Mouse (Mus musculus) kidney, postnatal 0 days (tissue): Measurements from ENCODE around the gene Supt5. TPM values are rescaled to one million over a fixed set of nuclear protein-coding genes. Genes with fewer than 3 reads are reported as not detected.
"Not testable (repeated sequence)": the region's sequence is repeated elsewhere in the genome, so short reads cannot be mapped to it uniquely, and the experiment has no call there.

Experiments used
- ATAC-seq: fragments of 200-750 bp; cut with Nextera tagmentation; replicated peaks from 2 replicates; pipeline ENCODE4 v1.8.0; 2017; ENCODE audit warnings: low read depth, moderate number of reproducible peaks, moderate TSS enrichment, moderate library complexity; ENCODE audit not compliant: low FRiP score
- DNase-seq: peaks from one replicate; pipeline ENCODE4 v3.0.0-alpha.2; 2016; ENCODE audit warnings: low spot score
- H3K27ac ChIP-seq: fragments of 300-500 bp; sonication (generic); 2 replicates; pipeline ENCODE4 v1.5.1; 2014; ENCODE audit warnings: mild to moderate bottlenecking
- H3K27me3 ChIP-seq: fragments of 300-500 bp; sonication (generic); 2 replicates; pipeline ENCODE4 v1.6.1; 2014; ENCODE audit warnings: low read length, mixed read lengths; ENCODE audit not compliant: insufficient read depth
- H3K36me3 ChIP-seq: fragments of 300-500 bp; sonication (generic); 2 replicates; pipeline ENCODE4 v1.6.1; 2014; ENCODE audit warnings: low read length, mixed read lengths; ENCODE audit not compliant: insufficient read depth
- H3K4me1 ChIP-seq: fragments of 300-500 bp; sonication (generic); replicated peaks from 2 replicates; pipeline ENCODE4 v1.6.1; 2014; ENCODE audit warnings: antibody characterized with exemption, low read length, mixed read lengths; ENCODE audit not compliant: insufficient read depth
- H3K4me2 ChIP-seq: fragments of 300-500 bp; sonication (generic); 2 replicates; pipeline ENCODE4 v1.6.1; 2014; ENCODE audit warnings: mild to moderate bottlenecking, low read length, moderate library complexity, mixed read lengths
- H3K4me3 ChIP-seq: fragments of 300-500 bp; sonication (generic); replicated peaks from 2 replicates; pipeline ENCODE4 v1.5.1; 2014; ENCODE audit warnings: low read depth, low read length
- H3K9ac ChIP-seq: fragments of 300-500 bp; sonication (generic); 2 replicates; pipeline ENCODE4 v1.6.1; 2014; ENCODE audit warnings: low read depth, low read length
- H3K9me3 ChIP-seq: fragments of 300-500 bp; sonication (generic); replicated peaks from 2 replicates; pipeline ENCODE4 v1.6.1; 2016; ENCODE audit warnings: low read length, inconsistent platforms, mixed read lengths
- CTCF ChIP-seq: IDR thresholded peaks from 2 replicates; pipeline ENCODE4 v1.5.1; 2016; ENCODE audit warnings: antibody characterized with exemption, low read depth, mild to moderate bottlenecking, moderate library complexity
- WGBS: fragments of 180-500 bp; shearing (Covaris S2); extraction: QIAGEN DNeasy Blood & Tissue Kit; methylation state at CpG from one replicate; pipeline ENCODE4 v1.1.7; 2014; 5-methylcytosine and 5-hydroxymethylcytosine counted together
- polyA plus RNA-seq: library from polyadenylated mRNA; unstranded; fragments of >200 nt; fragmentation: Nextera tagmentation; extraction: Ambion mirVana; gene quantifications from 2 replicates; pipeline ENCODE4 v1.2.1, GENCODE M21; 2015

Supt5 gene
- 53.4 and 59.8 TPM in 2 replicates for polyA plus RNA-seq

DNA sequence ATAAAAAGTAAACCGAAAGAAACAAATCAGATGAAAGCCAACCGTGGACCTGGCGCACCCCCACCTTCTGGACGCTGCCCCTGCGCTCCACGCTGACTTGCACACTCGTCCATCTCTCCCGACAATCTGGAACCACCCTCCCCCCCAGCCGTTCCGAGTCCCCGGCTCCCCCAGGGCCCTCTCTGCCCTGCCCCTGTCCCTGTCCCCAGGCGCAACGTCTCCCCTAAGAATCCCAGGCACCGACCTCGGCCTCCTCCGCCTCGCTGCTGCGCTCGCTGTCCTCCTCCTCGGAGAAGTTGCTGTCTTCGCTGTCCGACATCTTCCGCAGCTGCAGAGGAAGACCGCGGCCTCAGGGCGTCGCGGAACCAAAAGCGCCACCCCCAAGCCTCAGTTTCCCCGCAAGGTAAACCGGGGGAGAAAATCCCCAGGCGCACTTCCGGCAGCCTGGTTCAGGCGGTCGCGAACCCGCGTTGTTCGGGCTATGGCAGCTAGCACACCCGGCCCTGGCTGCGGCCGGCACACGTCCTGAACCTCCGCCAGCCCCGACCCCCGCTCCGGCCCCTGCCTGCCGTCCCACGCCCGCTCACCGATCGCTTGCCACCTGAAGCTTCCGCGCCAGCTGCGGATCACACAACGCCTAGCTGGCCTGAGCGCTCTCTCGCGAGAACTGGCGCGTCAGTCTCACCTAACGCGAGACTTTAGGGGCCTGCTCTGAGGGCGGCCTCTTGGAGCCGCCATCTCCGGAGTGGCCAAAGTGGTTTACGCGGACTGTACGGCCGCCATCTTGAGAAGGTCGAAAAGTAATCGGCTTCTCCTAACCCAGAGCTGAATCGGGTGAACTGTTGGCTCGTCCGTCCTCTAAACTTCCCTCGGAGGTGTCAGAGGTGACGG lies at the start of gene Supt5:
Gene Supt5, minus strand, starts transcription at position 639 of the 891 bp plus-strand sequence.
- ATAC-seq (peak; percentile 98), DNase-seq (peak; percentile 98)
- Histone ChIP-seq H3K36me3 (no peaks in the 10 kb centered on the region), H3K4me2 (peak within 1 kb of the TSS; percentile 64), H3K27ac (peak within 1 kb of the TSS; percentile 87), H3K9ac (peak within 1 kb of the TSS; percentile 94), H3K4me1 (0 out of 2 replicates have a peak, but pooled peaks cover 4% of the 10 kb centered on the region), H3K4me3 (peak within 1 kb of the TSS; percentile 91), H3K9me3 (no peaks in the 10 kb centered on the region), H3K27me3 (no peaks in the 10 kb centered on the region)
- WGBS: under 1% methylated on average over 77 of the region's 77 CpGs
- TF ChIP-seq CTCF: 0 out of 2 replicates have a peak, but pooled peaks have one; percentile 1

GRCm38 (mm10) chr7:28387384-28387783 lies 48.8 kb upstream of the Supt5 start:
- peaks cover 19% of the 10 kb centered on the region; the same call in 1 of the 2 replicates for H3K36me3 ChIP-seq
- not testable (repeated sequence) for H3K9ac ChIP-seq, H3K9me3 ChIP-seq, DNase-seq, H3K4me3 ChIP-seq, H3K4me2 ChIP-seq, H3K27ac ChIP-seq, ATAC-seq, H3K27me3 ChIP-seq
- H3K4me1 ChIP-seq: peaks cover 18% of the 10 kb centered on the region
- 85% methylated on average over 7 of the region's 7 CpGs for WGBS

DNA sequence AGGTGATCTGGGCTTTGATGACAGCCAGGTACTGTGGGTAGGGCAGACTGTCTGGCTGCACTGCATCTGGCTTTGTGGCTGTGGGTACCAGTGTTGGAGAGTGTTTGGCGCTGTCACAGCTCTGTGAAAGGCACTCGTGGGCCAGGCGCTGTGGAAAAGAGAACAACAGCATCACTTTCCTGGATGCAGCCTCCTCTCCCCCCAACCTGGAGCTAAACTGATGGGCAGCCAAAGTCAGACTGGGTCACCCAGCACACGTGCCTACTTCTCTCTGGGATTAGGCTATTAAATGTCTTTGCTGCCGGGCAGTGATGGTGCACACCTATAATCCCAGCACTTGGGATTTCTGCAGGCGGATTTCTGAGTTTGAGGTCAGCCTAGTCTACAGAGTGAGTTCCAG lies 48.3 kb upstream of the Supt5 start:
- Histone ChIP-seq H3K36me3 (peaks cover 19% of the 10 kb centered on the region; the same call in 1 of the 2 replicates), H3K4me1 (peaks cover 19% of the 10 kb centered on the region)
- not testable (repeated sequence) for H3K4me2 ChIP-seq, H3K9ac ChIP-seq, H3K27ac ChIP-seq, DNase-seq, H3K4me3 ChIP-seq, H3K9me3 ChIP-seq, H3K27me3 ChIP-seq
- peak; percentile 4; the same call in 1 of the 2 replicates for ATAC-seq
- 74% methylated on average over 6 of the region's 6 CpGs for WGBS

GRCm38 (mm10) chr7:28386462-28386861 lies 47.9 kb upstream of the Supt5 start:
- TF ChIP-seq CTCF: peak; percentile 92
- H3K36me3 ChIP-seq: peaks cover 19% of the 10 kb centered on the region; the same call in 1 of the 2 replicates
- H3K27ac ChIP-seq: 0 out of 2 replicates have a peak overlapping the region, but pooled peaks have one; percentile 10
- WGBS: 3% methylated on average over 4 of the region's 4 CpGs
- no peak overlapping the region for H3K4me2 ChIP-seq
- peak; percentile 94 for DNase-seq
- H3K4me3 ChIP-seq: no peak overlapping the region
- H3K27me3 ChIP-seq: no peaks in the 10 kb centered on the region
- peak; percentile 38 for ATAC-seq
- H3K4me1 ChIP-seq: peaks cover 18% of the 10 kb centered on the region
- no peak overlapping the region for H3K9ac ChIP-seq
- H3K9me3 ChIP-seq: no peaks in the 10 kb centered on the region

DNA sequence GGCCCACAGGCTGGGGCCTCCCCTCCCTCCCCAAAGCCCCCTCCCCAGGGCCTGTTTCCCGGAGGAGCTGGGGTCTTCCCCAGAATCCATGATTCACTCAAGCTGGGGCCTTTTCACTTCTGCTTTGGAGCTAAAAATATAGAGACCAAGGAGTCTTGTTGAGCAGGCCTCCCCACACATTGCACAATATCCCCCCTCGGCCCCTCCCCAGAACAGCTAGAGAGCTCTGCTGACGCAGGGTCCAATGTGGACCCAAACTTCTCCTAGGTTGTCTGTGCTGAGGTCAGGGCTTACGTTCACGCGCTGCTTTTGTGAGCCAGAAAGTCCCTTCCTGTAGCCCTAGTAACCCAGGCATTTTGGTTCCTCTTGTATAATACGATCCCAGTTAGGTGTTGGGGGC lies 47.5 kb upstream of the Supt5 start:
- no peak for DNase-seq
- Histone ChIP-seq H3K27ac (0 out of 2 replicates have a peak overlapping the region, but pooled peaks have one; percentile 10), H3K9me3 (no peaks in the 10 kb centered on the region), H3K36me3 (peaks cover 19% of the 10 kb centered on the region; the same call in 1 of the 2 replicates), H3K27me3 (no peaks in the 10 kb centered on the region), H3K9ac (no peak overlapping the region), H3K4me3 (no peak overlapping the region), H3K4me1 (peaks cover 21% of the 10 kb centered on the region), H3K4me2 (no peak overlapping the region)
- no peak for TF ChIP-seq CTCF
- WGBS: 79% methylated on average over 7 of the region's 7 CpGs
- no peak for ATAC-seq

GRCm38 (mm10) chr7:28385196-28385595 lies 46.6 kb upstream of the Supt5 start:
- peaks cover 29% of the 10 kb centered on the region for H3K4me1 ChIP-seq
- TF ChIP-seq CTCF: no peak
- H3K9ac ChIP-seq: no peak overlapping the region
- DNase-seq (no peak), ATAC-seq (no peak)
- H3K36me3 ChIP-seq: peaks cover 19% of the 10 kb centered on the region; the same call in 1 of the 2 replicates
- H3K9me3 ChIP-seq: no peaks in the 10 kb centered on the region
- WGBS: 91% methylated on average over 9 of the region's 9 CpGs
- no peak overlapping the region for H3K4me3 ChIP-seq
- no peaks in the 10 kb centered on the region for H3K27me3 ChIP-seq
- H3K27ac ChIP-seq: no peak overlapping the region
- no peak overlapping the region for H3K4me2 ChIP-seq
